Mouse (Mus musculus): ENCODE results near the gene Cacna1h.

The Cacna1h gene

GRCm38 (mm10) chr17:25406011-25406441 is 27.6 kb downstream of the Cacna1h start:
- no peak for DNase-seq

GRCm38 (mm10) chr17:25405224-25405895 is 28.2 kb downstream of the Cacna1h start:
- DNase-seq, result no peak

- DNase-seq, result no peak
Measured at GRCm38 (mm10) chr17:25404190-25404589, 29.4 kb downstream of the Cacna1h start.

GRCm38 (mm10) chr17:25402224-25402623 is 31.4 kb downstream of the Cacna1h start:
- no peak for DNase-seq

- no peak for DNase-seq
Measured at GRCm38 (mm10) chr17:25401491-25401890, 32.1 kb downstream of the Cacna1h start.

GRCm38 (mm10) chr17:25400443-25400842 is 33.1 kb downstream of the Cacna1h start:
- no peak for DNase-seq

GRCm38 (mm10) chr17:25398520-25398838 is 35.1 kb downstream of the Cacna1h start:
- DNase-seq, result no peak

- peak; percentile 69 to 70 for DNase-seq
Measured at GRCm38 (mm10) chr17:25397804-25398519, 35.6 kb downstream of the Cacna1h start.

GRCm38 (mm10) chr17:25394526-25394925 is 39.1 kb downstream of the Cacna1h start:
- no peak for DNase-seq

GRCm38 (mm10) chr17:25374011-25374410 is 59.6 kb downstream of the Cacna1h start:
- DNase-seq, result no peak

GRCm38 (mm10) chr17:25372491-25372890 is 61.1 kb downstream of the Cacna1h start:
- DNase-seq, result no peak

GRCm38 (mm10) chr17:25368973-25369372 is 64.6 kb downstream of the Cacna1h start, which contains the start of gene Tpsg1:
Gene Tpsg1 (plus strand): TSS chr17:25369273.
- no peak for DNase-seq

- no peak for DNase-seq
Measured at GRCm38 (mm10) chr17:25366005-25366404, 67.6 kb downstream of the Cacna1h start, which contains the start of gene Tpsb2. Gene Tpsb2 (plus strand): TSS chr17:25366305.

- DNase-seq, result peak; percentile 30 to 37
Measured at GRCm38 (mm10) chr17:25363726-25364125, 69.9 kb downstream of the Cacna1h start.

GRCm38 (mm10) chr17:25361291-25361690 is 72.3 kb downstream of the Cacna1h start:
- DNase-seq, result no peak

- no peak for DNase-seq
Measured at GRCm38 (mm10) chr17:25345462-25345861, 88.1 kb downstream of the Cacna1h start, which contains the start of gene Tpsab1. Gene Tpsab1 (minus strand): TSS chr17:25345562.

- DNase-seq, result no peak
Measured at GRCm38 (mm10) chr17:25341490-25341889, 92.1 kb downstream of the Cacna1h start.

GRCm38 (mm10) chr17:25340003-25340402 is 93.6 kb downstream of the Cacna1h start:
- DNase-seq, result no peak

- DNase-seq, result no peak
Measured at GRCm38 (mm10) chr17:25338218-25338617, 95.4 kb downstream of the Cacna1h start.

- peak; percentile 44 to 47 for DNase-seq
Measured at GRCm38 (mm10) chr17:25333943-25334342, 99.6 kb downstream of the Cacna1h start.

- DNase-seq, result no peak
Measured at GRCm38 (mm10) chr17:25332321-25332720, 101.3 kb downstream of the Cacna1h start.
